Mouse (Mus musculus): ENCODE data around the gene Fam210b. TPM values are rescaled to one million over a fixed set of nuclear protein-coding genes. Genes with fewer than 3 reads are reported as not detected.

Fam210b gene
- polyA plus RNA-seq, 1 experiment from 2014 or later, result 24.3 TPM

- H3K36me3 ChIP-seq, result no peaks in the 10 kb centered on the region
- no peaks in the 10 kb centered on the region for H3K27me3 ChIP-seq (ENCODE audit: low read depth, poor library complexity, severe bottlenecking)
- no peak for DNase-seq (ENCODE audit: low spot score)
- no peak overlapping the region for H3K4me3 ChIP-seq
- no peaks in the 10 kb centered on the region for H3K9me3 ChIP-seq (replicated peaks)
- WGBS, result 87% methylated on average over 19 of the region's 19 CpGs
- H3K4me1 ChIP-seq, result peaks cover 9% of the 10 kb centered on the region
- H3K27ac ChIP-seq (replicated peaks), result no peak overlapping the region
These were observed 7.0 kb upstream of the Fam210b start for GRCm38 (mm10) chr2:172338206-172338942.

GRCm38 (mm10) chr2:172340936-172341335 lies 4.4 kb upstream of the Fam210b start:
- WGBS, result 40% methylated on average over 3 of the region's 3 CpGs
- Histone ChIP-seq H3K27ac (replicated peaks) (no peak overlapping the region), H3K9me3 (replicated peaks) (no peaks in the 10 kb centered on the region), H3K4me3 (no peak overlapping the region), H3K27me3 (ENCODE audit: low read depth, poor library complexity, severe bottlenecking) (no peaks in the 10 kb centered on the region), H3K36me3 (no peaks in the 10 kb centered on the region), H3K4me1 (peaks cover 24% of the 10 kb centered on the region)
- DNase-seq (ENCODE audit: low spot score), result no peak

- Histone ChIP-seq H3K9me3 (replicated peaks) (no peaks in the 10 kb centered on the region), H3K27ac (replicated peaks) (no peak overlapping the region), H3K36me3 (no peaks in the 10 kb centered on the region), H3K27me3 (ENCODE audit: low read depth, poor library complexity, severe bottlenecking) (peaks cover 2% of the 10 kb centered on the region), H3K4me3 (no peak overlapping the region), H3K4me1 (peaks cover 30% of the 10 kb centered on the region)
- no peak for DNase-seq (ENCODE audit: low spot score)
- 26% methylated on average over 5 of the region's 5 CpGs for WGBS
These were observed 3.8 kb upstream of the Fam210b start for GRCm38 (mm10) chr2:172341606-172342005.

GRCm38 (mm10) chr2:172343751-172344150 lies 1.6 kb upstream of the Fam210b start:
- H3K4me3 ChIP-seq, result no peak overlapping the region
- no peaks in the 10 kb centered on the region for H3K9me3 ChIP-seq (replicated peaks)
- H3K36me3 ChIP-seq, result no peaks in the 10 kb centered on the region
- H3K4me1 ChIP-seq, result peaks cover 51% of the 10 kb centered on the region
- WGBS, result 95% methylated on average over 7 of the region's 7 CpGs
- peaks cover 7% of the 10 kb centered on the region for H3K27me3 ChIP-seq (ENCODE audit: low read depth, poor library complexity, severe bottlenecking)
- H3K27ac ChIP-seq (replicated peaks), result no peak overlapping the region
- DNase-seq (ENCODE audit: low spot score), result no peak

- H3K9me3 ChIP-seq (replicated peaks), result no peaks in the 10 kb centered on the region
- peak overlapping the region; percentile 77 for H3K4me3 ChIP-seq
- WGBS, result 36% methylated on average over 5 of the region's 5 CpGs
- H3K27me3 ChIP-seq (ENCODE audit: low read depth, poor library complexity, severe bottlenecking), result peaks cover 7% of the 10 kb centered on the region
- no peak overlapping the region for H3K27ac ChIP-seq (replicated peaks)
- no peaks in the 10 kb centered on the region for H3K36me3 ChIP-seq
- DNase-seq (ENCODE audit: low spot score), result no peak
- H3K4me1 ChIP-seq, result peaks cover 61% of the 10 kb centered on the region
These were observed 696 bp upstream of the Fam210b start for GRCm38 (mm10) chr2:172344669-172345068.

- Histone ChIP-seq H3K4me3 (peak overlapping the region; percentile 77), H3K4me1 (peaks cover 71% of the 10 kb centered on the region), H3K27ac (replicated peaks) (peak overlapping the region; percentile 83), H3K27me3 (ENCODE audit: low read depth, poor library complexity, severe bottlenecking) (peaks cover 7% of the 10 kb centered on the region), H3K36me3 (no peaks in the 10 kb centered on the region), H3K9me3 (replicated peaks) (no peaks in the 10 kb centered on the region)
- WGBS, result 12% methylated on average over 31 of the region's 31 CpGs
- peak; percentile 42 for DNase-seq (ENCODE audit: low spot score)
These were observed 917 bp downstream of the Fam210b start for GRCm38 (mm10) chr2:172346034-172346929.

GRCm38 (mm10) chr2:172346933-172347611 lies 1.7 kb downstream of the Fam210b start:
- H3K4me1 ChIP-seq, result peaks cover 66% of the 10 kb centered on the region
- peak overlapping the region; percentile 74 for H3K27ac ChIP-seq (replicated peaks)
- H3K9me3 ChIP-seq (replicated peaks), result no peaks in the 10 kb centered on the region
- H3K4me3 ChIP-seq, result peak overlapping the region; percentile 77
- no peak for DNase-seq (ENCODE audit: low spot score)
- no peaks in the 10 kb centered on the region for H3K36me3 ChIP-seq
- 80% methylated on average over 8 of the region's 8 CpGs for WGBS
- H3K27me3 ChIP-seq (ENCODE audit: low read depth, poor library complexity, severe bottlenecking), result peaks cover 7% of the 10 kb centered on the region

GRCm38 (mm10) chr2:172348297-172348950 lies 3.1 kb downstream of the Fam210b start:
- 56% methylated on average over 3 of the region's 3 CpGs for WGBS
- H3K9me3 ChIP-seq (replicated peaks), result no peaks in the 10 kb centered on the region
- H3K27me3 ChIP-seq (ENCODE audit: low read depth, poor library complexity, severe bottlenecking), result peaks cover 7% of the 10 kb centered on the region
- no peak overlapping the region for H3K4me3 ChIP-seq
- H3K27ac ChIP-seq (replicated peaks), result peak overlapping the region; percentile 74
- H3K36me3 ChIP-seq, result peaks cover 10% of the 10 kb centered on the region
- H3K4me1 ChIP-seq, result peaks cover 72% of the 10 kb centered on the region
- DNase-seq (ENCODE audit: low spot score), result no peak

GRCm38 (mm10) chr2:172349776-172350175 lies 4.4 kb downstream of the Fam210b start:
- Histone ChIP-seq H3K27me3 (ENCODE audit: low read depth, poor library complexity, severe bottlenecking) (peaks cover 7% of the 10 kb centered on the region), H3K9me3 (replicated peaks) (no peaks in the 10 kb centered on the region), H3K36me3 (peaks cover 21% of the 10 kb centered on the region), H3K27ac (replicated peaks) (peak overlapping the region; percentile 74; the same call in 1 of the 2 replicates), H3K4me3 (no peak overlapping the region), H3K4me1 (peaks cover 69% of the 10 kb centered on the region)
- 77% methylated on average over 14 of the region's 14 CpGs for WGBS
- no peak for DNase-seq (ENCODE audit: low spot score)

GRCm38 (mm10) chr2:172350773-172351172 lies 5.4 kb downstream of the Fam210b start:
- peaks cover 7% of the 10 kb centered on the region for H3K27me3 ChIP-seq (ENCODE audit: low read depth, poor library complexity, severe bottlenecking)
- no peak overlapping the region for H3K27ac ChIP-seq (replicated peaks)
- DNase-seq (ENCODE audit: low spot score), result no peak
- no peak overlapping the region for H3K4me3 ChIP-seq
- no peaks in the 10 kb centered on the region for H3K9me3 ChIP-seq (replicated peaks)
- H3K36me3 ChIP-seq, result peaks cover 31% of the 10 kb centered on the region
- WGBS, result 80% methylated on average over 8 of the region's 8 CpGs
- peaks cover 59% of the 10 kb centered on the region for H3K4me1 ChIP-seq

- no peak overlapping the region for H3K4me3 ChIP-seq
- DNase-seq (ENCODE audit: low spot score), result no peak
- no peaks in the 10 kb centered on the region for H3K27me3 ChIP-seq (ENCODE audit: low read depth, poor library complexity, severe bottlenecking)
- H3K9me3 ChIP-seq (replicated peaks), result no peaks in the 10 kb centered on the region
- H3K4me1 ChIP-seq, result peaks cover 35% of the 10 kb centered on the region
- H3K36me3 ChIP-seq, result peaks cover 56% of the 10 kb centered on the region
- 82% methylated on average over 9 of the region's 9 CpGs for WGBS
- H3K27ac ChIP-seq (replicated peaks), result no peak overlapping the region
These were observed 7.9 kb downstream of the Fam210b start for GRCm38 (mm10) chr2:172353218-172353617.

GRCm38 (mm10) chr2:172354761-172355160 lies 9.4 kb downstream of the Fam210b start:
- H3K27me3 ChIP-seq (ENCODE audit: low read depth, poor library complexity, severe bottlenecking), result no peaks in the 10 kb centered on the region
- WGBS, result 90% methylated on average over 9 of the region's 9 CpGs
- no peak overlapping the region for H3K4me3 ChIP-seq
- no peaks in the 10 kb centered on the region for H3K9me3 ChIP-seq (replicated peaks)
- H3K27ac ChIP-seq (replicated peaks), result no peak overlapping the region
- no peak for DNase-seq (ENCODE audit: low spot score)
- peaks cover 71% of the 10 kb centered on the region for H3K36me3 ChIP-seq
- H3K4me1 ChIP-seq, result peaks cover 20% of the 10 kb centered on the region

Data from midbrain, embryonic 10.5 days (tissue).